Mouse (Mus musculus) ES-Bruce4 (cell line): Measurements from ENCODE around the gene Stk24.

Experiments
- CTCF ChIP-seq: IDR thresholded peaks from one replicate; pipeline ENCODE4 v1.8.1; 2011; ENCODE audit warnings: low read depth, low read length
- EP300 ChIP-seq: IDR thresholded peaks from 2 replicates; pipeline ENCODE4 v1.6.1; 2011; ENCODE audit warnings: low read depth, low read length; ENCODE audit not compliant: insufficient read depth
- POLR2A ChIP-seq: IDR thresholded peaks from one replicate; pipeline ENCODE4 v1.8.1; 2011; ENCODE audit warnings: low read length; ENCODE audit not compliant: insufficient read depth

DNA sequence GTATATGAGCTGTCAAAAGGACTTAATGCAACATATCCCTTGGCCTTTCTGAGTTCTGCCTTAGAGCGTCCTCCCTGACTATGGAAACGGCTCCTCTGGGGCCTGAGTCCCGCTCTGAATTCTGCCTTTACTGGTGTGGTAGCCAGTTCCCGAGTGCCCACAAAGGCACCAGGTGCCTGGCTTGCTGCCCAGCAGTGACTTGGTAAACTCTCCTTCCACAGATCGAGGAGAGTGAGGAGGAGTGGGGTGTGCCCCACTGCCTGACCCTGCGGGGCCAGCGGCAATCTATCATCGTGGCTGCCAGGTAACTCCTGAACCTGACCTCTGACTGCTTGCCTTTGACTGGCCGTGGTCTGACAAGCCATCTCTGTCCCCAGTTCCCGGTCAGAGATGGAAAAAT, 103.8 kb downstream of the Stk24 start:
- TF ChIP-seq EP300 (no peak), POLR2A (no peak), CTCF (no peak)
